Mouse (Mus musculus): ENCODE data around the gene Med21.

GRCm38 (mm10) chr6:146634759-146635606 lies 7.4 kb upstream of the Med21 start:
- TF ChIP-seq CTCF (IDR thresholded peaks at IDR 0.05; ENCODE audit: insufficient read depth, low read depth, low read length) (no peak), POLR2A (IDR thresholded peaks at IDR 0.05; ENCODE audit: insufficient read depth, low read depth, low read length) (no peak)
